Mouse (Mus musculus) stomach, postnatal 0 days (tissue): ENCODE measurements around the gene Il6st.

Experiments
- CTCF ChIP-seq: IDR thresholded peaks from 2 replicates; pipeline ENCODE4 v1.5.1; 2016; ENCODE audit warnings: antibody characterized with exemption, low read depth, mild to moderate bottlenecking, moderate library complexity
- EP300 ChIP-seq: optimal IDR thresholded peaks from 2 replicates; pipeline ENCODE3; 2016; ENCODE audit warnings: antibody characterized with exemption

DNA sequence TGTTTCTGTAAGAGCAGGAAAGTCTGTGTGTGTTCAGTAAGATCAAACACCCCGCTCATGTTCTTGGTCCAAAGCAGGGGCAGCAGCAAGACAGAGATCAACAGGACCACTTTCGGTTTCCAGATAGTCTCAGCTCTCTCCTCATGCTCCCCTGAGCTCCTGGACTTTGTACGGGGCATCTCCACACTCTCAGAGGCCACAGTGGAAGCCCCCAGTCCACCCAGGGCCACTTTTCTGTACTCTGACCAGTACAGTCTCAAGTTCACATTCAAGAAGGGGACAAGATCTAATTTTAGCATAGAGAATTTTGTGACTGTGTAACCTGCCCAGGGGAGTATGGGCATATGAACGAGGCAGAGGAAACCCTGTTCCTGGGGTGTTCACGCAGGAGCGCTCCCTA lies 3.9 kb upstream of the Il6st start:
- no peak for TF ChIP-seq CTCF
- TF ChIP-seq EP300 = no peak
